Mouse (Mus musculus) cerebellum, adult 2 months (tissue): ENCODE measurements at regions not wholly inside any gene's neighbourhood (a gene's known extent, or its start where the extent isn't known, plus 50 kb on each side); places are given as distances from the start of the nearest gene placed in this dataset.

ENCODE experiments used
- CTCF ChIP-seq: fragments of 200-500 bp; IDR thresholded peaks from 2 replicates; pipeline ENCODE4 v1.5.1; 2011; ENCODE audit warnings: low read depth, mild to moderate bottlenecking, control low read depth, low read length, moderate library complexity, borderline replicate concordance; ENCODE audit not compliant: insufficient read depth
- POLR2A ChIP-seq: fragments of 200-500 bp; IDR thresholded peaks from 2 replicates; pipeline ENCODE4 v1.6.1; 2011; ENCODE audit warnings: low read length, control low read depth, borderline replicate concordance; ENCODE audit not compliant: insufficient read depth

DNA sequence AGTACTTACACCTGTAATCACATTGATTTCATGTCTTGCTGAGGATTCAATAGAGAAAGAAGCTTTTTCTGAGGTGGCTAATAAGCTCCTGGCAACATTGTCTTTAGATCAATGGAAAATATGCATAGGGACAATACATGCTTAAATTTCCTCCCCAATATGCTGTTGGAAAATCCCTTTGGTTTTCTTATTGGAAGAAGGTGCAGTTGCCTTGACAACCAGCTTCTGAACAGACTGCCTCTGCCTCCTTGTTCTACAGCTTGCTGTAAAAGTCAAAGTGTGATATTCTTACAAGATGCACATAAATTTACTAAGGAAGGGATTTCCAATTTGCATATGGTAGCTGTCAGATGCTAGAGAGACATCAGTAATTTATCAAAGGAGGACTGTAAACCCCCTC lies 585.4 kb upstream of the Nr5a2 start:
- TF ChIP-seq CTCF (no peak), POLR2A (no peak)
